Mouse (Mus musculus): ENCODE data around the gene Ptprn2.

- TF ChIP-seq CTCF (IDR thresholded peaks at IDR 0.05; ENCODE audit: borderline replicate concordance, control insufficient read depth, extremely low read depth, insufficient read depth, low read length, poor library complexity) (no peak), POLR2A (IDR thresholded peaks at IDR 0.05; ENCODE audit: control insufficient read depth, extremely low read depth, insufficient read depth, low read length, poor library complexity) (no peak)
Observed at GRCm38 (mm10) chr12:116500652-116501051, 15.1 kb downstream of the Ptprn2 start.
